Mouse (Mus musculus): Measurements from ENCODE around the gene Mapt. TPM values are rescaled to one million over a fixed set of nuclear protein-coding genes. Genes with fewer than 3 reads are reported as not detected.

Mapt gene
- total RNA-seq, 1 experiment from 2014 or later, result 0.12 TPM

GRCm38 (mm10) chr11:104269385-104269822 lies 38.2 kb downstream of the Mapt start:
- ATAC-seq (ENCODE audit: extremely low read depth, insufficient number of reproducible peaks, low FRiP score, poor library complexity, severe bottlenecking), result no peak

GRCm38 (mm10) chr11:104270452-104270851 lies 39.3 kb downstream of the Mapt start:
- no peak for ATAC-seq (ENCODE audit: extremely low read depth, insufficient number of reproducible peaks, low FRiP score, poor library complexity, severe bottlenecking)

GRCm38 (mm10) chr11:104270876-104271275 lies 39.7 kb downstream of the Mapt start:
- no peak for ATAC-seq (ENCODE audit: extremely low read depth, insufficient number of reproducible peaks, low FRiP score, poor library complexity, severe bottlenecking)

- no peak for ATAC-seq (ENCODE audit: extremely low read depth, insufficient number of reproducible peaks, low FRiP score, poor library complexity, severe bottlenecking)
Measured at GRCm38 (mm10) chr11:104271876-104272275, 40.7 kb downstream of the Mapt start.

- no peak for ATAC-seq (ENCODE audit: extremely low read depth, insufficient number of reproducible peaks, low FRiP score, poor library complexity, severe bottlenecking)
Measured at GRCm38 (mm10) chr11:104272352-104272751, 41.2 kb downstream of the Mapt start.

- no peak for ATAC-seq (ENCODE audit: extremely low read depth, insufficient number of reproducible peaks, low FRiP score, poor library complexity, severe bottlenecking)
Measured at GRCm38 (mm10) chr11:104275765-104276164, 44.6 kb downstream of the Mapt start.

GRCm38 (mm10) chr11:104278222-104278621 lies 47.0 kb downstream of the Mapt start:
- ATAC-seq (ENCODE audit: extremely low read depth, insufficient number of reproducible peaks, low FRiP score, poor library complexity, severe bottlenecking), result no peak

- ATAC-seq (ENCODE audit: extremely low read depth, insufficient number of reproducible peaks, low FRiP score, poor library complexity, severe bottlenecking), result no peak
Measured at GRCm38 (mm10) chr11:104279049-104279448, 47.9 kb downstream of the Mapt start.

- no peak for ATAC-seq (ENCODE audit: extremely low read depth, insufficient number of reproducible peaks, low FRiP score, poor library complexity, severe bottlenecking)
Measured at GRCm38 (mm10) chr11:104279538-104279937, 48.3 kb downstream of the Mapt start.

- ATAC-seq (ENCODE audit: extremely low read depth, insufficient number of reproducible peaks, low FRiP score, poor library complexity, severe bottlenecking), result no peak
Measured at GRCm38 (mm10) chr11:104281501-104281900, 50.3 kb downstream of the Mapt start.

GRCm38 (mm10) chr11:104287113-104287512 lies 55.9 kb downstream of the Mapt start:
- ATAC-seq (ENCODE audit: extremely low read depth, insufficient number of reproducible peaks, low FRiP score, poor library complexity, severe bottlenecking), result no peak

GRCm38 (mm10) chr11:104288835-104289198 lies 57.6 kb downstream of the Mapt start:
- ATAC-seq (ENCODE audit: extremely low read depth, insufficient number of reproducible peaks, low FRiP score, poor library complexity, severe bottlenecking), result no peak

GRCm38 (mm10) chr11:104289199-104290031 lies 58.2 kb downstream of the Mapt start:
- ATAC-seq (ENCODE audit: extremely low read depth, insufficient number of reproducible peaks, low FRiP score, poor library complexity, severe bottlenecking), result no peak

GRCm38 (mm10) chr11:104292443-104293220 lies 61.4 kb downstream of the Mapt start:
- ATAC-seq (ENCODE audit: extremely low read depth, insufficient number of reproducible peaks, low FRiP score, poor library complexity, severe bottlenecking), result no peak

- no peak for ATAC-seq (ENCODE audit: extremely low read depth, insufficient number of reproducible peaks, low FRiP score, poor library complexity, severe bottlenecking)
Measured at GRCm38 (mm10) chr11:104293241-104293640, 62.1 kb downstream of the Mapt start.

GRCm38 (mm10) chr11:104295145-104295544 lies 64.0 kb downstream of the Mapt start:
- no peak for ATAC-seq (ENCODE audit: extremely low read depth, insufficient number of reproducible peaks, low FRiP score, poor library complexity, severe bottlenecking)

GRCm38 (mm10) chr11:104295656-104296055 lies 64.5 kb downstream of the Mapt start:
- ATAC-seq (ENCODE audit: extremely low read depth, insufficient number of reproducible peaks, low FRiP score, poor library complexity, severe bottlenecking), result no peak

GRCm38 (mm10) chr11:104297671-104298070 lies 66.5 kb downstream of the Mapt start:
- ATAC-seq (ENCODE audit: extremely low read depth, insufficient number of reproducible peaks, low FRiP score, poor library complexity, severe bottlenecking), result no peak

GRCm38 (mm10) chr11:104302628-104303027 lies 71.4 kb downstream of the Mapt start:
- no peak for ATAC-seq (ENCODE audit: extremely low read depth, insufficient number of reproducible peaks, low FRiP score, poor library complexity, severe bottlenecking)
